Mouse (Mus musculus) ES-Bruce4 (cell line): Measurements from ENCODE around the gene Eps15. TPM values are rescaled to one million over a fixed set of nuclear protein-coding genes. Genes with fewer than 3 reads are reported as not detected.

Source experiments
- H3K27ac ChIP-seq: 2 replicates; pipeline ENCODE4 v1.5.1; 2012; ENCODE audit warnings: low read length, inconsistent platforms; ENCODE audit not compliant: insufficient read depth
- H3K27me3 ChIP-seq: 2 replicates; pipeline ENCODE4 v1.6.1; 2012; ENCODE audit warnings: mild to moderate bottlenecking, low read length, inconsistent platforms; ENCODE audit not compliant: control insufficient read depth, poor library complexity, insufficient read depth, severe bottlenecking
- H3K36me3 ChIP-seq: 2 replicates; pipeline ENCODE4 v1.6.1; 2012; ENCODE audit warnings: inconsistent platforms, mild to moderate bottlenecking, low read length, moderate library complexity; ENCODE audit not compliant: control insufficient read depth, poor library complexity, insufficient read depth, severe bottlenecking
- H3K4me1 ChIP-seq: one replicate; pipeline ENCODE4 v1.8.1; 2011; ENCODE audit warnings: low read length; ENCODE audit not compliant: control insufficient read depth, insufficient read depth
- H3K4me3 ChIP-seq: 2 replicates; pipeline ENCODE4 v1.5.1; 2011; ENCODE audit warnings: low read depth, mild to moderate bottlenecking, low read length
- H3K9ac ChIP-seq: 2 replicates; pipeline ENCODE4 v1.6.1; 2012; ENCODE audit warnings: low read depth, mild to moderate bottlenecking, inconsistent platforms; ENCODE audit not compliant: poor library complexity, severe bottlenecking
- H3K9me3 ChIP-seq: replicated peaks from 2 replicates; pipeline ENCODE4 v1.6.1; 2012; ENCODE audit warnings: mild to moderate bottlenecking, low read length, inconsistent platforms; ENCODE audit not compliant: control insufficient read depth, poor library complexity, insufficient read depth, severe bottlenecking
- CTCF ChIP-seq: IDR thresholded peaks from one replicate; pipeline ENCODE4 v1.8.1; 2011; ENCODE audit warnings: low read depth, low read length
- EP300 ChIP-seq: IDR thresholded peaks from 2 replicates; pipeline ENCODE4 v1.6.1; 2011; ENCODE audit warnings: low read depth, low read length; ENCODE audit not compliant: insufficient read depth
- POLR2A ChIP-seq: IDR thresholded peaks from one replicate; pipeline ENCODE4 v1.8.1; 2011; ENCODE audit warnings: low read length; ENCODE audit not compliant: insufficient read depth
- polyA plus RNA-seq: library from polyadenylated mRNA; stranded (reverse); fragments of >200 nt; gene quantifications from 2 replicates; pipeline ENCODE4 v1.2.4, GENCODE M21; 2011; ENCODE audit warnings: low read depth; ENCODE audit not compliant: missing spikeins, insufficient read depth, insufficient read length

Eps15 gene
- polyA plus RNA-seq, result 47.1 and 51.5 TPM in 2 replicates

DNA sequence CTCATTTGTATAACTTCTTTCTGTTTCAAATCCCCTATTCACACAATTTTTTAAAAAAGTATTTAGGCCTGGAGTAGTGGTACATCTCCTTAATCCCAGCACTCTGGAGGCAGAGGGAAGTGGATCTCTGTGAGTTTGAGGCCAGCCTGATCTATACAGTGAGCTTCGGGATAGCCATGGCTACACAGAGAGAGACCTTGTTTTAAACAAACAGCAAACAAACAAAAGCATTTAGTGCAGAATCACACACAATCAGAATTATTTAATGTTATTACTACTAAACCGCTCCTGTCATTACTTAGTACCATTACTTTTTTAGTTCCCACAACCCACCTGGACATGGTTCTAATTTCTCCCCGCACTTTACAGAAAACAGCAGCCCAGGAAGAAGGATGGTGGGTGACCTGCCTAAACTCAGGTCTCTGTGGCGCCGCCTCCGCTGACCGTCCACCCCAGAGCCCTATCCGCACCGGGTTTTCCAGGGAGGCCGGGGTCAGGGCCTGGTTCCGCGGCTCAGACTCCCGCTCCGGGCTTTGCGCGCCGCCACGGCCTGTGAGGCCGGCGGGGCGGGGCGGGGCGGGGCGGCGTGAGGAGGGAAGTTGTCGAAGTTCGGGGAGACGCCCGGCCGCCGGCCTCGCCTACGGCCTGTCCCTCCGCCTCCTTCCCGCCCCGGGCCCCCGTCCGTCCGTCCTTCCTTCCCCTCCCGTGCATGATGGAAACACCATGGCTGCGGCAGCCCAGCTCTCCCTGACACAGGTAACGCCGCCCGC is at the start of gene Eps15:
TSS of gene Eps15 (plus strand) at position 580 of the 770 bp plus-strand sequence.
- H3K36me3 ChIP-seq, result no peaks in the 10 kb centered on the region
- no peaks in the 10 kb centered on the region for H3K27me3 ChIP-seq
- no peaks in the 10 kb centered on the region for H3K9me3 ChIP-seq
- no peak within 1 kb of the TSS for H3K27ac ChIP-seq
- peak within 1 kb of the TSS; percentile 89 for H3K9ac ChIP-seq
- H3K4me1 ChIP-seq, result peaks cover 2% of the 10 kb centered on the region
- TF ChIP-seq POLR2A (no peak), EP300 (peak; percentile 19; the same call in 1 of the 2 replicates), CTCF (no peak)
- peak within 1 kb of the TSS; percentile 66 for H3K4me3 ChIP-seq

DNA sequence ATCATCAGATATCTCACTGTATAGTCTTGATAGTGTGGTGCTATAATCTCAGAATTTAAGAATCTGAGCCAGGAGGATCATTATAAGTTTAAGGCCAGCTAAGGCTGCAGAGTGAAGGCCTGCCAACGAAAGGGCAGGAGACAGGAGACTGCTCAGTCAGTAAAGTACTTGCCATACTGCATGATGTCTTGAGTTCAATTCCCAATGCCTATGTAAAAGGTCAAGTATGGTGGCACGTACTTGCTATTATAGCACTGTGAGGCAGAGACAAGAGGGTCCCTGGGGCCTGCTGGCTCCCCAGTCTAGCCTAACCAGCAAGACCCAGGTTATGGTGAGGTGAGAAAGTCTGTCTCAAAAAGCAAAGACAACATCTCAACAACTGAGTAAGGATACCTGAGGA is 45.9 kb upstream of the Eps15 start, which contains the start of gene Calr4:
TSS of gene Calr4 (plus strand) at position 301 of the 400 bp plus-strand sequence.
- TF ChIP-seq CTCF, result no peak
- TF ChIP-seq POLR2A, result no peak
- TF ChIP-seq EP300, result no peak
- H3K9me3 ChIP-seq, result no peaks in the 10 kb centered on the region; the same call in 1 of the 2 replicates
- no peaks in the 10 kb centered on the region for H3K4me1 ChIP-seq
- H3K27ac ChIP-seq, result no peak within 1 kb of the TSS
- no peak within 1 kb of the TSS for H3K9ac ChIP-seq
- H3K27me3 ChIP-seq, result no peaks in the 10 kb centered on the region
- no peaks in the 10 kb centered on the region for H3K36me3 ChIP-seq
- H3K4me3 ChIP-seq, result no peak within 1 kb of the TSS

DNA sequence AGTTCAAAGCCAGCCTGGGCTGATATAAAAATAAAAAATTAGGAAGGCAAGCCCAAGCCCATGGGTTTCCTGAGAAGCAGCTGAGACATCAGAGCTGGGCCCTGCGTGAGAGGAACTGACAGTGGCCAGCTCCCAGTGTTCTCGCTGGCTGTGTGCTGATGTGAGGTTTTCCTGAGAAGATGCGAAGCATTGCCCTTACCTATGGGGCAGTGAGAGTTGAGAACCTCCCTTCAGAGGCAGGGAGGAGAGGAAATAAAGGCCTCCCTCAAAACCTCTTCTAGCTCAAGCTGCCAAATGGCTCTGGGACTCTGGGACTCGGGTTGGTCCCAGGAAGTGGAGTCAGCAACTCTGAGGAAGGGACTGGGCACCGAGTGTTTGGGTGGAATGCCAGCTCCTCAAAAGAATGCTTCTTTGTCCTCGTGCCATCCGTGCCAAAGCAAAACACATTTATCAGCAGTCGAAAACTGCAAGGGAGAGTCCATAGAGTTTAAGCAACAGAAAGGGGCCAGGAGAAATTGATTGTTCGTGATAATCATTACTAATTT is 45.2 kb upstream of the Eps15 start:
- no peak overlapping the region for H3K27ac ChIP-seq
- H3K9ac ChIP-seq, result no peak overlapping the region
- no peaks in the 10 kb centered on the region for H3K4me1 ChIP-seq
- no peaks in the 10 kb centered on the region; the same call in 1 of the 2 replicates for H3K9me3 ChIP-seq
- no peak for TF ChIP-seq EP300
- no peak for TF ChIP-seq CTCF
- no peak for TF ChIP-seq POLR2A
- H3K27me3 ChIP-seq, result no peaks in the 10 kb centered on the region
- no peak overlapping the region for H3K4me3 ChIP-seq
- H3K36me3 ChIP-seq, result no peaks in the 10 kb centered on the region

DNA sequence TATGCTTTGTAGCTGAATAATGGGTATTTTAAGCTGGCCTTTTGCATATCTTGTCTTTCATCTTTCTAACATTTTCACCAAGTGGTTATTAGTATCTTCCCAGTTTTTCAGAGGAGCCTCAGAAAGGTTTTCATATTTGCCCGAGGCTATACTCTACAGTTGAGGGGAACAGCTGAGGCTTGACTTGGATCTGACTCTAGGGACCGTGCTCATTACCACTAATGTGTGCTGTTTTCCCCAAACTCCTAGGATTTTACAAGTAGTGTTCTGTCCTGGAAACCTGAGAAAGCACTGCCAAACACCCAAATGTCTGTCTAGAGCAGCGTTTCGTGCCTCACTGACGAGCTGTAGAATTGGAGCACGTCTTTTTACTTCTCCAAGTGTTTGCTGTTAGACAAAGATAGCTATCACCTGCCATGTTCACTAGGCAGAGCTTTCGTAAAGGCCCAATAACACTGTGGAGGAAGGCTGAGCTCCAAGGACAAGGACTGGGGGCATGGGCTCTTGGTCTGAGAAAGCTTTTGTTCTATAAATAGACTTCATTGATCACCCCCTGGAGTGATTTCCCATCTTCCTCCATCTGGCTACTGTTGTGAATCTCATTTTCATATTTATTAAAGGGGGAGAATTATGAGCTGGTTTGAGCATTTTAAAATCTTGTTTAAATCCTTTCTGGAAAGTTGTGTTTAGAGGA is 43.7 kb upstream of the Eps15 start:
- Histone ChIP-seq H3K9me3 (no peaks in the 10 kb centered on the region; the same call in 1 of the 2 replicates), H3K27me3 (no peaks in the 10 kb centered on the region), H3K9ac (no peak overlapping the region), H3K4me1 (no peaks in the 10 kb centered on the region), H3K36me3 (no peaks in the 10 kb centered on the region), H3K4me3 (no peak overlapping the region), H3K27ac (no peak overlapping the region)
- TF ChIP-seq POLR2A, result no peak

DNA sequence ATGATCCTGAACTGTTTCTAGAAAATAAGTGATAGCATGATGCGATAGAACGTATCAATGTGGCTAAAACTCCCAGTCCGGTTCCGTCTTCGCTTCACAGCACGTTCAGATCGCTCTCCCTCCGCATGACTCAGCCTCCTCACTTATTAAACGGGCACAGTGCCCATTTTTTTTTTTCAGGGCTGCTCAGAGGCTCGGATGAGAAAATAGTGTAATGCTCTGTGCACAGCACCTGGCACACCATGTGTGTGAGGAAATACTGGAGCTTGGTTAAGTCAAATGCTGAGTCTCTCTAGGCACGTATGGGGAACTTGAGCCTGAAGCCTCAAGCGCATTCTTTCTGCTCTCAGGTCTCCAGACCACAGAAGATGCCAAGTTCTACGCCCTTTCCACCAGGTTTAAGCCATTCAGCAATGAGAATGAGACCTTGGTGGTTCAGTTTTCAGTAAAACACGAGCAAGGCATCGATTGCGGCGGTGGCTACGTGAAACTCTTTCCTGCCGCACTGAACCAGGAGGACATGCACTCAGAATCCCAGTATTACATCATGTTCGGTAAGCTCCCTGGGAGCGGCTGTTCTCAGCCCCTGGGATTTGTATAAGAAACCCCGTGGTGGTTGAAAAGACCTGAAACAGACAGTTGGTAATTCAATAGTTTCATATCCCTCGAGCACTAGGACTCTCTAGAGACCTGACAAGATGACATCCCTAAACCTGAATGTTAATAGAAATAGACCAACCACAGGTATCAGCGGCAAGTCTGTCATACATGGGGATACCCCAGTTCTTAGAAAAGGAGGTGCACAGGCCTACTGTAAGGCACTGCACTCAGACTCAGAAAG is 41.4 kb upstream of the Eps15 start:
- TF ChIP-seq POLR2A, result no peak
- no peak for TF ChIP-seq EP300
- no peak for TF ChIP-seq CTCF
- Histone ChIP-seq H3K4me3 (no peak overlapping the region), H3K27ac (no peak overlapping the region), H3K9me3 (no peaks in the 10 kb centered on the region; the same call in 1 of the 2 replicates), H3K9ac (no peak overlapping the region), H3K4me1 (no peaks in the 10 kb centered on the region), H3K36me3 (no peaks in the 10 kb centered on the region), H3K27me3 (no peaks in the 10 kb centered on the region)
